Mouse (Mus musculus): Measurements from ENCODE around the gene Pla2g16. TPM values are rescaled to one million over a fixed set of nuclear protein-coding genes. Genes with fewer than 3 reads are reported as not detected.

Pla2g16 gene
- polyA plus RNA-seq (2012; rRNA removed), result 2.1 and 2.3 TPM in 2 replicates

- TF ChIP-seq POLR2A (IDR thresholded peaks at IDR 0.05; ENCODE audit: control insufficient read depth, low read depth, low read length) (peak; percentile 33; the same call in 1 of the 2 replicates), CTCF (IDR thresholded peaks at IDR 0.05; ENCODE audit: control insufficient read depth, insufficient read depth, insufficient replicate concordance, low read depth, low read length) (no peak)
- Histone ChIP-seq H3K4me1 (ENCODE audit: control insufficient read depth, insufficient read depth, low read length) (no peaks in the 10 kb centered on the region; the same call in 1 of the 2 replicates), H3K4me3 (ENCODE audit: control insufficient read depth, low read depth, low read length) (peak within 1 kb of the TSS; percentile 63), H3K36me3 (ENCODE audit: control insufficient read depth, insufficient read depth, low read length) (no peaks in the 10 kb centered on the region), H3K27ac (ENCODE audit: control insufficient read depth, insufficient read depth, low read depth, low read length) (no peak within 1 kb of the TSS), H3K27me3 (ENCODE audit: control insufficient read depth, insufficient read depth, low read length) (no peaks in the 10 kb centered on the region)
Observed at GRCm38 (mm10) chr19:7557328-7557822, at the start of gene Pla2g16. Gene Pla2g16 (plus strand): TSS chr19:7557459.

- Histone ChIP-seq H3K4me3 (ENCODE audit: control insufficient read depth, low read depth, low read length) (no peak overlapping the region), H3K27ac (ENCODE audit: control insufficient read depth, insufficient read depth, low read depth, low read length) (no peak overlapping the region), H3K4me1 (ENCODE audit: control insufficient read depth, insufficient read depth, low read length) (no peaks in the 10 kb centered on the region), H3K27me3 (ENCODE audit: control insufficient read depth, insufficient read depth, low read length) (no peaks in the 10 kb centered on the region), H3K36me3 (ENCODE audit: control insufficient read depth, insufficient read depth, low read length) (no peaks in the 10 kb centered on the region)
- TF ChIP-seq POLR2A (IDR thresholded peaks at IDR 0.05; ENCODE audit: control insufficient read depth, low read depth, low read length) (no peak), CTCF (IDR thresholded peaks at IDR 0.05; ENCODE audit: control insufficient read depth, insufficient read depth, insufficient replicate concordance, low read depth, low read length) (no peak)
Observed at GRCm38 (mm10) chr19:7508026-7508425, 49.2 kb upstream of the Pla2g16 start.

- Histone ChIP-seq H3K36me3 (ENCODE audit: control insufficient read depth, insufficient read depth, low read length) (no peaks in the 10 kb centered on the region), H3K27me3 (ENCODE audit: control insufficient read depth, insufficient read depth, low read length) (no peaks in the 10 kb centered on the region), H3K4me3 (ENCODE audit: control insufficient read depth, low read depth, low read length) (no peak overlapping the region), H3K27ac (ENCODE audit: control insufficient read depth, insufficient read depth, low read depth, low read length) (no peak overlapping the region), H3K4me1 (ENCODE audit: control insufficient read depth, insufficient read depth, low read length) (no peaks in the 10 kb centered on the region)
- no peak for TF ChIP-seq CTCF (IDR thresholded peaks at IDR 0.05; ENCODE audit: control insufficient read depth, insufficient read depth, insufficient replicate concordance, low read depth, low read length)
- TF ChIP-seq POLR2A (IDR thresholded peaks at IDR 0.05; ENCODE audit: control insufficient read depth, low read depth, low read length), result no peak
Observed at GRCm38 (mm10) chr19:7516437-7516836, 40.8 kb upstream of the Pla2g16 start.

- no peaks in the 10 kb centered on the region for H3K36me3 ChIP-seq (ENCODE audit: control insufficient read depth, insufficient read depth, low read length)
- H3K4me3 ChIP-seq (ENCODE audit: control insufficient read depth, low read depth, low read length), result no peak overlapping the region
- no peak overlapping the region for H3K27ac ChIP-seq (ENCODE audit: control insufficient read depth, insufficient read depth, low read depth, low read length)
- H3K27me3 ChIP-seq (ENCODE audit: control insufficient read depth, insufficient read depth, low read length), result no peaks in the 10 kb centered on the region
- H3K4me1 ChIP-seq (ENCODE audit: control insufficient read depth, insufficient read depth, low read length), result no peaks in the 10 kb centered on the region
- TF ChIP-seq POLR2A (IDR thresholded peaks at IDR 0.05; ENCODE audit: control insufficient read depth, low read depth, low read length) (no peak), CTCF (IDR thresholded peaks at IDR 0.05; ENCODE audit: control insufficient read depth, insufficient read depth, insufficient replicate concordance, low read depth, low read length) (no peak)
Observed at GRCm38 (mm10) chr19:7521619-7522018, 35.6 kb upstream of the Pla2g16 start.

- H3K4me1 ChIP-seq (ENCODE audit: control insufficient read depth, insufficient read depth, low read length), result no peaks in the 10 kb centered on the region
- TF ChIP-seq POLR2A (IDR thresholded peaks at IDR 0.05; ENCODE audit: control insufficient read depth, low read depth, low read length), result no peak
- TF ChIP-seq CTCF (IDR thresholded peaks at IDR 0.05; ENCODE audit: control insufficient read depth, insufficient read depth, insufficient replicate concordance, low read depth, low read length), result no peak
- H3K27me3 ChIP-seq (ENCODE audit: control insufficient read depth, insufficient read depth, low read length), result no peaks in the 10 kb centered on the region
- no peak overlapping the region for H3K4me3 ChIP-seq (ENCODE audit: control insufficient read depth, low read depth, low read length)
- H3K36me3 ChIP-seq (ENCODE audit: control insufficient read depth, insufficient read depth, low read length), result no peaks in the 10 kb centered on the region
- no peak overlapping the region for H3K27ac ChIP-seq (ENCODE audit: control insufficient read depth, insufficient read depth, low read depth, low read length)
Observed at GRCm38 (mm10) chr19:7522856-7523255, 34.4 kb upstream of the Pla2g16 start.

GRCm38 (mm10) chr19:7523292-7523691 is 34.0 kb upstream of the Pla2g16 start:
- Histone ChIP-seq H3K4me1 (ENCODE audit: control insufficient read depth, insufficient read depth, low read length) (no peaks in the 10 kb centered on the region), H3K4me3 (ENCODE audit: control insufficient read depth, low read depth, low read length) (no peak overlapping the region), H3K27me3 (ENCODE audit: control insufficient read depth, insufficient read depth, low read length) (no peaks in the 10 kb centered on the region), H3K27ac (ENCODE audit: control insufficient read depth, insufficient read depth, low read depth, low read length) (no peak overlapping the region), H3K36me3 (ENCODE audit: control insufficient read depth, insufficient read depth, low read length) (no peaks in the 10 kb centered on the region)
- no peak for TF ChIP-seq POLR2A (IDR thresholded peaks at IDR 0.05; ENCODE audit: control insufficient read depth, low read depth, low read length)
- TF ChIP-seq CTCF (IDR thresholded peaks at IDR 0.05; ENCODE audit: control insufficient read depth, insufficient read depth, insufficient replicate concordance, low read depth, low read length), result no peak

GRCm38 (mm10) chr19:7523781-7524180 is 33.5 kb upstream of the Pla2g16 start:
- no peak for TF ChIP-seq CTCF (IDR thresholded peaks at IDR 0.05; ENCODE audit: control insufficient read depth, insufficient read depth, insufficient replicate concordance, low read depth, low read length)
- no peak for TF ChIP-seq POLR2A (IDR thresholded peaks at IDR 0.05; ENCODE audit: control insufficient read depth, low read depth, low read length)
- Histone ChIP-seq H3K4me3 (ENCODE audit: control insufficient read depth, low read depth, low read length) (no peak overlapping the region), H3K4me1 (ENCODE audit: control insufficient read depth, insufficient read depth, low read length) (no peaks in the 10 kb centered on the region), H3K27ac (ENCODE audit: control insufficient read depth, insufficient read depth, low read depth, low read length) (no peak overlapping the region), H3K36me3 (ENCODE audit: control insufficient read depth, insufficient read depth, low read length) (no peaks in the 10 kb centered on the region), H3K27me3 (ENCODE audit: control insufficient read depth, insufficient read depth, low read length) (no peaks in the 10 kb centered on the region)

GRCm38 (mm10) chr19:7524879-7525278 is 32.4 kb upstream of the Pla2g16 start:
- TF ChIP-seq CTCF (IDR thresholded peaks at IDR 0.05; ENCODE audit: control insufficient read depth, insufficient read depth, insufficient replicate concordance, low read depth, low read length), result no peak
- no peak for TF ChIP-seq POLR2A (IDR thresholded peaks at IDR 0.05; ENCODE audit: control insufficient read depth, low read depth, low read length)
- Histone ChIP-seq H3K27ac (ENCODE audit: control insufficient read depth, insufficient read depth, low read depth, low read length) (no peak overlapping the region), H3K4me3 (ENCODE audit: control insufficient read depth, low read depth, low read length) (no peak overlapping the region), H3K36me3 (ENCODE audit: control insufficient read depth, insufficient read depth, low read length) (no peaks in the 10 kb centered on the region), H3K4me1 (ENCODE audit: control insufficient read depth, insufficient read depth, low read length) (no peaks in the 10 kb centered on the region), H3K27me3 (ENCODE audit: control insufficient read depth, insufficient read depth, low read length) (no peaks in the 10 kb centered on the region)
